Mouse (Mus musculus): Measurements from ENCODE around the gene Apeh. TPM values are rescaled to one million over a fixed set of nuclear protein-coding genes. Genes with fewer than 3 reads are reported as not detected.
A peak's percentile ranks its signal among the peaks of the same experiment; 100 is the strongest.

The Apeh gene
- polyA plus RNA-seq, 1 experiment from 2014 or later, result 57.9 TPM

DNA sequence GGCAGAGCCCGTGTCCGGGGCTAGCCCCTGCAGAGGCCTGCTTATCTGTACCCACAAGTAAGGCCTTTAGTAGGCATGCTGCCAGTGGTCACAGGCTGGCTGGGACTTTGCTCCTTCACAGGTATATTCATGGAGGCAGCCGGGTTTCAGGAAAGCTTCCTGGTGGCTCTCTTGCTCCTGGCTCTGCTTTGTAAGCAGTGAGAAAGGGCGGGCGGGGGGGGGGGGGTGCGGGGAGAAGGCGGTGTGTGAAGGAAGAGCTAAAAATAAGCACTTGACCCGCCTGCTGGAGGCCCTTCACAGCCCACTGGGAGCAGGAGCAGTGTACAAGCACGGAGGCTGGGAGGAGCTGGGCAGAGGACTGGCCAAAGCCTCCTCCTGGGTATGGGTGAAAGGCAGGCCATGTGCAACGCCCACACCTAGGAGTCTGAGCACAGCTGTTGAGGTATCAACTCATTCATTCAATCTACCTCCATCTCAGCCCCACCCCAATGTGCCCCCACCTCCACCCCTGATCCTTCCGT lies 25.5 kb upstream of the Apeh start:
- no peak overlapping the region; the same call in 1 of the 2 replicates for H3K4me2 ChIP-seq
- H3K27me3 ChIP-seq, result peaks cover 19% of the 10 kb centered on the region
- H3K9ac ChIP-seq (replicated peaks), result no peak overlapping the region
- no peaks in the 10 kb centered on the region for H3K9me3 ChIP-seq
- WGBS, result 56% methylated on average over 8 of the region's 11 CpGs
- peaks cover 14% of the 10 kb centered on the region; the same call in 1 of the 2 replicates for H3K4me1 ChIP-seq (replicated peaks)
- H3K27ac ChIP-seq, result peak overlapping the region; percentile 12; the same call in 1 of the 2 replicates
- H3K4me3 ChIP-seq (replicated peaks), result no peak overlapping the region
- no peak for ATAC-seq (ENCODE audit: insufficient number of reproducible peaks, insufficient read depth, low FRiP score, low TSS enrichment, low read depth)
- H3K36me3 ChIP-seq, result no peaks in the 10 kb centered on the region

DNA sequence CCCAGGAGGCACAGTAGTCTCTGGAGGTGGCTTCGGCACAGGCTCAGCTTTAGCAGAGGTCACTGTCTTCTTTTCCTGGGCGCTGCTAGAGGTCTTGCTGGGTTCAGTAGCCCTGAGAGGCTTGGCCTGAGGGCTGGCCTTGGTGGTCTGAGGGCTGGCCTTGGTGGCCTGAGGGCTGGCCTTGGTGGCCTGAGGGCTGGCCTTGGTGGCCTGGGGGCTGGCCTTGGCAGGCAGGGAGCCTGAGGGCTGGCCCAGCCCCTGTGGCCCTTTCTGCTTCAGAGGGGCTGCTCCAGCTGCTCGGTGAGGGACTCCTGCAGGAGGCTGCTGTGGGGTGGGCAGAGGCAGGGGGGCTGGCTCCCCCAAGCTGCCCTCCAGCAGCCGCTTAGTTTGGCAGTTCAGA lies 22.7 kb upstream of the Apeh start:
- Histone ChIP-seq H3K36me3 (no peaks in the 10 kb centered on the region), H3K9me3 (no peaks in the 10 kb centered on the region), H3K9ac (replicated peaks) (no peak overlapping the region; the same call in 1 of the 2 replicates), H3K27ac (0 out of 2 replicates have a peak overlapping the region, but pooled peaks have one; percentile 76), H3K4me1 (replicated peaks) (peaks cover 14% of the 10 kb centered on the region; the same call in 1 of the 2 replicates), H3K27me3 (peaks cover 34% of the 10 kb centered on the region), H3K4me2 (no peak overlapping the region), H3K4me3 (replicated peaks) (no peak overlapping the region)
- 57% methylated on average over 4 of the region's 4 CpGs for WGBS
- no peak for ATAC-seq (ENCODE audit: insufficient number of reproducible peaks, insufficient read depth, low FRiP score, low TSS enrichment, low read depth)

DNA sequence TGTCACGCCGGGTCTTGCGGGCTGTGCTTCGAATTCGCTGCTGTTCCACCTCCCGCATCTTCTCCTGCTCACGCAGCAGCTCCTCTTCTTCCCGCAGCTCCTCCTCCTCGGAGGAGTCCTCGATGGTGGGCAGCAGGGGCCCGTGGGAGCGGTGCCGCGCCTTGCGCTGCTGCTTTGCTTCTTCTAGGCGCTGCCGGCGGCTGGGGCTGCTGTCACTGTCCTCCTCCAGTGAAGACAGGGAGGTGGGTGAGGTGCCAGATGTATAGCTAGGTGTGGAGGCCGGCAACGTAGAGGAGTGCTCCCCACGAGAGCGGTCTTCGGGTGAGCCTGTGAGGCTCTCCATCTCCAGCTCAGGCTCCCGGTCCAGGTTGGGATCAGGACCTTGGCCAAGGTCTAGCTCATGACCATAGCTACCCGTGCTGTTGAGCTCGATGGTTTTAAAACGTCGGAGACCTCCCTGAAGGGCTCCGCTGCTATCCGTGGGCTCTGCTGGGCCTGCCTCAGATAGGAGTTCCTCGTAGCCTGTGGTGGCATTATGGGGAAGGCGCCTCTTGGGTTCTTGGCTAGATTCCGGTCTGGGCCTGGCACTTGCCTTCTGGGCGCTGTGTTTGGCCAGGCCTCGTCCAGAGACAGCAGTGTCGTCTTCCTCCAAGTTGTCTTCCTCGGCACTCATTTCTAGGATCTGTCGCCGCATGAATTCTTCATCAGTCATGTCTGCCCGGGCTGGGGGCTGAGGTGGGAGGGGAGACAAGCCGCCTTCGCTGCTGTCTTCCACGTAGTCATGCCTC lies 21.1 kb upstream of the Apeh start:
- Histone ChIP-seq H3K4me3 (replicated peaks) (0 out of 2 replicates have a peak overlapping the region, but pooled peaks have one; percentile 7), H3K9ac (replicated peaks) (no peak overlapping the region), H3K27me3 (peaks cover 45% of the 10 kb centered on the region), H3K27ac (no peak overlapping the region), H3K4me2 (peak overlapping the region; percentile 6; the same call in 1 of the 2 replicates), H3K4me1 (replicated peaks) (peaks cover 25% of the 10 kb centered on the region), H3K36me3 (no peaks in the 10 kb centered on the region), H3K9me3 (no peaks in the 10 kb centered on the region)
- no peak for ATAC-seq (ENCODE audit: insufficient number of reproducible peaks, insufficient read depth, low FRiP score, low TSS enrichment, low read depth)
- 67% methylated on average over 43 of the region's 43 CpGs for WGBS

DNA sequence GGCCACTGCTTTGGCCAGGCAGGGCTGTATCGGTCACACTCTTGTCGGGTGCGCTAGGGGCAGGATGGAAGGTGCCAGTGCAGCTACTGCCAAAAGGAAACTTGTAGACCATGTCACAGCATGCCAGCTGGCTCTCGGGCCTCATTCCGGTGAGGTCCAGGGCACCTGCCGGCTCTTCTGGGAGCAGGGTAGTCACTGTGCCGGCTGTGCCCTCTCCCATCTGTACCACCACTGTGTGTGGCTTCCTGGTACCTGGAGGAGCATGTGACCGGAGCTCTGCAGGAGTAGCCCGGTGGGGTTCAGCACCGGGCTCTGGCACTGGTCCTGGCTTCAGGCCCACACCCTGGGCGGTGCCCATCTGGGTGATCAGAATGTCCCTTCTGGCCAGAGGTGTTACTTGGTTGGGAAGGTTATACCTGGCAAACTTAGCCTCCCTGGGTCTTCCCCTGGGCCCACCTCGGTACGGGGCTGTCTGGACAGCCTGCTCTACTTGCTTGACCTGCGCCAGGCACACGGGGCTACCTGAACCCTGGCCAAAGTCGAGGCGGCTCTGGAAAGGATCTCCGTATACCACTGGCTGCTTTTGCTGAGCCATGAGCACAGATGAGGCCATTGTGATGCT lies 18.4 kb upstream of the Apeh start:
- no peak overlapping the region for H3K4me2 ChIP-seq
- peaks cover 57% of the 10 kb centered on the region for H3K27me3 ChIP-seq
- H3K9me3 ChIP-seq, result no peaks in the 10 kb centered on the region
- no peak overlapping the region for H3K9ac ChIP-seq (replicated peaks)
- H3K4me1 ChIP-seq (replicated peaks), result peaks cover 19% of the 10 kb centered on the region
- 90% methylated on average over 18 of the region's 18 CpGs for WGBS
- no peak for ATAC-seq (ENCODE audit: insufficient number of reproducible peaks, insufficient read depth, low FRiP score, low TSS enrichment, low read depth)
- no peaks in the 10 kb centered on the region for H3K36me3 ChIP-seq
- H3K27ac ChIP-seq, result no peak overlapping the region
- no peak overlapping the region for H3K4me3 ChIP-seq (replicated peaks)

DNA sequence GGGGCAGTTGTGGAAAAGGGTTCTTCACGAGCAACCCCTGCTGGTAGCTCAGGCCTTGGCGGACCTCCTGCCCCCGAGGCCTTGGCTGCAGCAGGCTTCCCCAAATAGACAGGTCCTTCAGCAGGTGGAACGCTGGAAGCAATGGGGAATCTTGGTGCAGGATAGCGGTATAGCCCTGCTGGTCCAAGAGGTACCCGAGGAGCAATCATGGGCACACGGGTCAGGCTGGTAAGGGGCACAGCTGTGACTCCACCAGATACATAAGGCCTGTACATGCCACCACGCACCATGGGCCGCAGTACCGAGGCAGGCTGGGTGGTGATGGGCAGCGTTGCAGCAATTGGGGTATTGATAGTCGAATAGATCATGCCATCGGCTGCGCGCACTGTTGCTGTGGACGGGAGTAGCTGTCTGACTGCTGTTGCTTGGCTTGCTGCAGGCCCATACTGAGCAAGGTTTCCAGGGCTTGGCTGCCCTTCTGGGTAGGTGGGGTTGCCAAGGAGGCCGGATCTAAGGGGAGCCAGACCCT lies 17.3 kb upstream of the Apeh start:
- ATAC-seq (ENCODE audit: insufficient number of reproducible peaks, insufficient read depth, low FRiP score, low TSS enrichment, low read depth), result no peak
- peak overlapping the region; percentile 36 for H3K4me3 ChIP-seq (replicated peaks)
- no peaks in the 10 kb centered on the region for H3K36me3 ChIP-seq
- H3K27me3 ChIP-seq, result peaks cover 54% of the 10 kb centered on the region
- 75% methylated on average over 17 of the region's 17 CpGs for WGBS
- H3K4me1 ChIP-seq (replicated peaks), result peaks cover 14% of the 10 kb centered on the region
- peak overlapping the region; percentile 63 for H3K9ac ChIP-seq (replicated peaks)
- peak overlapping the region; percentile 53; the same call in 1 of the 2 replicates for H3K27ac ChIP-seq
- H3K4me2 ChIP-seq, result peak overlapping the region; percentile 65
- no peaks in the 10 kb centered on the region for H3K9me3 ChIP-seq

DNA sequence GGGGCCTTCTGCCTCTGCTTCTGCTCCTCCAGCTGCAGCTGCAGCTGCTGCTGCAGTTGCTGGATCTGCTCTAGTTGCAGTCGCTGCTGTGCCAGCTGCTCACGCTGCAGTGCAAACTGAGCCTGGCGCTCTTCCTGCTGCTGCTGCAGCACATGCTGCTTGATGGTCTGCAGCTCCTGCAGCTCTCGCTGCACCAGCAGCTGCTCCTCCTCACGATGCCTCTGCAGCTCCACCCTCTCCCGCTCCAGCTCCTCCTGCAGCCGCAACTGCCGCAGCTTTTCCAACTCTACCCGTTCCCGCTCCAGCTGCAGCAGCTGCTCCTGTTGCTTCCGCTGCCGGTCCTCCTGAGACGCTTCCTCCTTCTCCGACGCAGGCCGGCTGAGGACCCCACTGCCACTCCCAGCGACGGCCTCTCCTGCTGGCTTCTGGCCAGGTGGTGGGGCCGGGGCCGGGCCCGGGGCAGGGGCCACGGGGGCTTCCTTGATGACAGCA lies 16.7 kb upstream of the Apeh start:
- Histone ChIP-seq H3K4me1 (replicated peaks) (peaks cover 14% of the 10 kb centered on the region), H3K27me3 (peaks cover 54% of the 10 kb centered on the region), H3K9ac (replicated peaks) (peak overlapping the region; percentile 63), H3K4me3 (replicated peaks) (peak overlapping the region; percentile 36), H3K9me3 (no peaks in the 10 kb centered on the region), H3K27ac (peak overlapping the region; percentile 53; the same call in 1 of the 2 replicates), H3K36me3 (no peaks in the 10 kb centered on the region), H3K4me2 (peak overlapping the region; percentile 65)
- WGBS, result 10% methylated on average over 22 of the region's 22 CpGs
- no peak for ATAC-seq (ENCODE audit: insufficient number of reproducible peaks, insufficient read depth, low FRiP score, low TSS enrichment, low read depth)

DNA sequence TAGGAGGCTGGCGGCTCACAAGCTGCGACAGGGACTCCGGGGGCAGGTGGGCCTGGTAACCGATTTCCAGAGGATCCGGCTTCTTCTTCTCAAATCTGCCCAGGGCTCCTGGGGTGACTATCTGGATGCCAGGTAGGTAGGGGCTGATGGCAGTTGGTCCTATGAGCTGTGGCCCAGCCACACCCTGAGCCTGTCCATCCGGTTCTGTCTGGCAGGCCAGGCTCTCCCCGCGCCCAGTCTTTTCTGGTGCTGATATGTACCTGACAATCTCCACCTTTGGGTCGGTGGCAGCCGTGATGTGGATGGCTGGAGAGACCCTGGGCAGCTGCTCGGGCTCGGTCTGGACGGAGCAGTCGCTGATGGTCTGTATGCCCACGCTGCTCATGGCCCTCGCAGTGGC lies 15.8 kb upstream of the Apeh start:
- no peak for ATAC-seq (ENCODE audit: insufficient number of reproducible peaks, insufficient read depth, low FRiP score, low TSS enrichment, low read depth)
- peaks cover 44% of the 10 kb centered on the region for H3K27me3 ChIP-seq
- H3K9me3 ChIP-seq, result no peaks in the 10 kb centered on the region
- H3K9ac ChIP-seq (replicated peaks), result 0 out of 2 replicates have a peak overlapping the region, but pooled peaks have one; percentile 63
- peaks cover 21% of the 10 kb centered on the region for H3K4me1 ChIP-seq (replicated peaks)
- 90% methylated on average over 16 of the region's 16 CpGs for whole genome bisulfite sequencing
- no peak overlapping the region for H3K4me3 ChIP-seq (replicated peaks)
- no peak overlapping the region for H3K27ac ChIP-seq
- no peaks in the 10 kb centered on the region for H3K36me3 ChIP-seq
- peak overlapping the region; percentile 65; the same call in 1 of the 2 replicates for H3K4me2 ChIP-seq

DNA sequence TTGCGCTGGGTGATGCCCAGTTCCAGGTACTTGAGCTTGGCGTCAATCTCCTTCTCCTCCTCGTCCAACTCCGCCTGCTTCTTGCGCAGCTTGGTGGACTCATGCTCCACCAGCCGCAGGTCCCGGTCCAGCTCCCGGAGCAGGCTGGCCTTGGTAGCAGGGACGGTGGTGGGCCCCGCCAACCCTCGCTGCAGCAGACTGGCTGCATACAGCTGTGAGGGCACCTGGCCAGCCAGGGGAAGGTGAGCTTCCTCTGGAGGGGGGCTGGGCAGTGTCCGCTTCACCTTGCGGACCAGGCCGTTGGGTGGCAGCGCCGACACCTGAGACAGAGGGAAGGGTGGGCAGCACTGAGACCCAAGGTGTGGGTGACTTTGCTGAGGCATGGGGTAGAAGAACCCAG lies 13.5 kb upstream of the Apeh start:
- Histone ChIP-seq H3K4me2 (no peak overlapping the region), H3K9ac (replicated peaks) (no peak overlapping the region), H3K4me3 (replicated peaks) (no peak overlapping the region), H3K27me3 (peaks cover 28% of the 10 kb centered on the region), H3K9me3 (no peaks in the 10 kb centered on the region), H3K4me1 (replicated peaks) (peaks cover 36% of the 10 kb centered on the region), H3K27ac (no peak overlapping the region), H3K36me3 (no peaks in the 10 kb centered on the region)
- 92% methylated on average over 16 of the region's 16 CpGs for WGBS
- no peak for ATAC-seq (ENCODE audit: insufficient number of reproducible peaks, insufficient read depth, low FRiP score, low TSS enrichment, low read depth)

DNA sequence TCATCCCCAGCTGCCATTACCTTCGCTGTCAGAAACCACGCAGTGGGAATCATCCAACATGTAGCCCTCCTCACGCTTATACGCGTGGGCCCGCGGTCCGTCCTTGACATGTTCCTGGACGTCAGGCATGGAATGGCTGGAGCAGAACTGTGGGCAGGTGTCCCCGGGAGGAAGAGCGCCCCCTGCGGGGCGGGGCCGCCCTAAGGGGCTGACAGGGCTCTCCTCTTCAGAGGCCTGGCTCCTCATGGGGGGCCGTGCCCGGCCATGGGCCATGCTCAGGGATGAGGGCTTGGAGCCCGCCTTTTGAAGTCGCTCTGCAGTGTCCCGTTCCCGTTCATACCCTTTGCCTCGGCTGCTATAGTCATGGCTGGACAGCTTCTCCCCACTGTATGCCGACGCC lies 11.7 kb upstream of the Apeh start:
- H3K27me3 ChIP-seq, result peaks cover 20% of the 10 kb centered on the region
- no peaks in the 10 kb centered on the region for H3K9me3 ChIP-seq
- no peak overlapping the region; the same call in 1 of the 2 replicates for H3K27ac ChIP-seq
- no peak overlapping the region for H3K9ac ChIP-seq (replicated peaks)
- H3K4me1 ChIP-seq (replicated peaks), result peaks cover 31% of the 10 kb centered on the region
- no peak for ATAC-seq (ENCODE audit: insufficient number of reproducible peaks, insufficient read depth, low FRiP score, low TSS enrichment, low read depth)
- WGBS, result 89% methylated on average over 23 of the region's 23 CpGs
- H3K36me3 ChIP-seq, result no peaks in the 10 kb centered on the region
- no peak overlapping the region for H3K4me3 ChIP-seq (replicated peaks)
- H3K4me2 ChIP-seq, result no peak overlapping the region

DNA sequence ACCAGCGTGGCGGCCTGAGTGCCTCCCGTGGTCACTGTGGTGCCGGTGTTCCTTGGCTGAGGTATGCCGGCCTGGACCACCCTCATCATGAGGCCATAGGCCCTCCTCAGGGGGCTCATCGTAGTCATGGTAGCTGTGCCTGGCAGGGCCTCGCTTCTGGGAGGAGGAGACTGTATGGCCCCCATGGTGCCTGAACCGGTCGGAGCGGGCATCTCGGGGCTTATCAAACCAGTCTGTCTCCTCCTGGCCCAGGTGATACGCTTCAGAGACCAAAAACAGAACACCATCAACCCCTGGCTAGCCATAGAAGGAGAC lies 11.1 kb upstream of the Apeh start:
- ATAC-seq (ENCODE audit: insufficient number of reproducible peaks, insufficient read depth, low FRiP score, low TSS enrichment, low read depth), result peak; percentile 29; the same call in 1 of the 2 replicates
- peak overlapping the region; percentile 85 for H3K27ac ChIP-seq
- H3K4me2 ChIP-seq, result peak overlapping the region; percentile 42
- 80% methylated on average over 12 of the region's 12 CpGs for WGBS
- no peaks in the 10 kb centered on the region for H3K36me3 ChIP-seq
- no peaks in the 10 kb centered on the region for H3K9me3 ChIP-seq
- peak overlapping the region; percentile 54; the same call in 1 of the 2 replicates for H3K9ac ChIP-seq (replicated peaks)
- no peak overlapping the region for H3K4me3 ChIP-seq (replicated peaks)
- peaks cover 25% of the 10 kb centered on the region for H3K4me1 ChIP-seq (replicated peaks)
- peaks cover 14% of the 10 kb centered on the region for H3K27me3 ChIP-seq
